Mouse (Mus musculus): ENCODE measurements around the gene Get4. TPM values are rescaled to one million over a fixed set of nuclear protein-coding genes. Genes with fewer than 3 reads are reported as not detected.
A peak's percentile ranks its signal among the peaks of the same experiment; 100 is the strongest.

Get4 gene
- polyA plus RNA-seq, 1 experiment from 2014 or later: 132 TPM

GRCm38 (mm10) chr5:139258371-139259035 is 6.4 kb downstream of the Get4 start:
- 84% methylated on average over 8 of the region's 8 CpGs for WGBS
- ATAC-seq (replicated peaks; ENCODE audit: insufficient number of reproducible peaks, insufficient read depth, low FRiP score, low read depth): no peak
- no peak overlapping the region for H3K9ac ChIP-seq
- H3K4me1 ChIP-seq (replicated peaks): peaks cover 70% of the 10 kb centered on the region
- H3K36me3 ChIP-seq: peaks cover 16% of the 10 kb centered on the region; the same call in 1 of the 2 replicates
- no peaks in the 10 kb centered on the region for H3K27me3 ChIP-seq
- H3K27ac ChIP-seq: peak overlapping the region; percentile 69
- H3K4me2 ChIP-seq: 0 out of 2 replicates have a peak overlapping the region, but pooled peaks have one; percentile 17
- no peak overlapping the region for H3K4me3 ChIP-seq
- H3K9me3 ChIP-seq (replicated peaks): no peaks in the 10 kb centered on the region

GRCm38 (mm10) chr5:139259853-139260252 is 7.7 kb downstream of the Get4 start:
- H3K9ac ChIP-seq: no peak overlapping the region
- peak overlapping the region; percentile 48 for H3K27ac ChIP-seq
- no peaks in the 10 kb centered on the region for H3K9me3 ChIP-seq (replicated peaks)
- no peak for ATAC-seq (replicated peaks; ENCODE audit: insufficient number of reproducible peaks, insufficient read depth, low FRiP score, low read depth)
- H3K36me3 ChIP-seq: peaks cover 29% of the 10 kb centered on the region
- H3K4me1 ChIP-seq (replicated peaks): peaks cover 56% of the 10 kb centered on the region
- H3K4me3 ChIP-seq: no peak overlapping the region
- no peak overlapping the region for H3K4me2 ChIP-seq
- 44% methylated on average over 5 of the region's 5 CpGs for WGBS
- no peaks in the 10 kb centered on the region for H3K27me3 ChIP-seq

- ATAC-seq (replicated peaks; ENCODE audit: insufficient number of reproducible peaks, insufficient read depth, low FRiP score, low read depth): no peak
- Histone ChIP-seq H3K9me3 (replicated peaks) (no peaks in the 10 kb centered on the region), H3K4me3 (no peak overlapping the region), H3K27me3 (no peaks in the 10 kb centered on the region), H3K4me1 (replicated peaks) (peaks cover 41% of the 10 kb centered on the region), H3K9ac (no peak overlapping the region), H3K4me2 (no peak overlapping the region), H3K36me3 (peaks cover 45% of the 10 kb centered on the region), H3K27ac (no peak overlapping the region)
- WGBS: 85% methylated on average over 4 of the region's 4 CpGs
Observed at GRCm38 (mm10) chr5:139261403-139261802, 9.3 kb downstream of the Get4 start.

- Histone ChIP-seq H3K27ac (no peak overlapping the region), H3K4me2 (no peak overlapping the region), H3K9me3 (replicated peaks) (no peaks in the 10 kb centered on the region), H3K9ac (no peak overlapping the region), H3K27me3 (no peaks in the 10 kb centered on the region), H3K36me3 (peaks cover 65% of the 10 kb centered on the region), H3K4me3 (no peak overlapping the region), H3K4me1 (replicated peaks) (peaks cover 15% of the 10 kb centered on the region)
- no peak for ATAC-seq (replicated peaks; ENCODE audit: insufficient number of reproducible peaks, insufficient read depth, low FRiP score, low read depth)
- WGBS: 86% methylated on average over 4 of the region's 4 CpGs
Observed at GRCm38 (mm10) chr5:139267661-139268060, 15.5 kb downstream of the Get4 start.

GRCm38 (mm10) chr5:139270806-139271521 is 18.8 kb downstream of the Get4 start:
- Histone ChIP-seq H3K9ac (no peak overlapping the region), H3K36me3 (peaks cover 32% of the 10 kb centered on the region), H3K9me3 (replicated peaks) (no peaks in the 10 kb centered on the region), H3K4me2 (no peak overlapping the region), H3K27ac (peak overlapping the region; percentile 50), H3K27me3 (no peaks in the 10 kb centered on the region), H3K4me1 (replicated peaks) (peaks cover 28% of the 10 kb centered on the region), H3K4me3 (no peak overlapping the region)
- WGBS: 44% methylated on average over 16 of the region's 16 CpGs
- ATAC-seq (replicated peaks; ENCODE audit: insufficient number of reproducible peaks, insufficient read depth, low FRiP score, low read depth): no peak; the same call in 1 of the 2 replicates

GRCm38 (mm10) chr5:139271994-139272554 is 19.9 kb downstream of the Get4 start:
- Histone ChIP-seq H3K27me3 (no peaks in the 10 kb centered on the region), H3K4me2 (no peak overlapping the region), H3K9me3 (replicated peaks) (no peaks in the 10 kb centered on the region), H3K9ac (no peak overlapping the region), H3K4me3 (no peak overlapping the region), H3K36me3 (peaks cover 20% of the 10 kb centered on the region), H3K27ac (no peak overlapping the region), H3K4me1 (replicated peaks) (peaks cover 28% of the 10 kb centered on the region)
- ATAC-seq (replicated peaks; ENCODE audit: insufficient number of reproducible peaks, insufficient read depth, low FRiP score, low read depth): no peak
- WGBS: 61% methylated on average over 8 of the region's 8 CpGs

- H3K4me1 ChIP-seq (replicated peaks): peaks cover 23% of the 10 kb centered on the region
- WGBS: 69% methylated on average over 8 of the region's 8 CpGs
- no peak for ATAC-seq (replicated peaks; ENCODE audit: insufficient number of reproducible peaks, insufficient read depth, low FRiP score, low read depth)
Observed at GRCm38 (mm10) chr5:139277287-139277686, 25.2 kb downstream of the Get4 start.

GRCm38 (mm10) chr5:139281373-139282112 is 29.4 kb downstream of the Get4 start:
- Histone ChIP-seq H3K9me3 (replicated peaks) (no peaks in the 10 kb centered on the region), H3K27me3 (no peaks in the 10 kb centered on the region), H3K36me3 (no peaks in the 10 kb centered on the region), H3K4me3 (no peak overlapping the region), H3K27ac (peak overlapping the region; percentile 49), H3K9ac (no peak overlapping the region), H3K4me1 (replicated peaks) (peaks cover 12% of the 10 kb centered on the region), H3K4me2 (peak overlapping the region; percentile 0; the same call in 1 of the 2 replicates)
- 0 out of 2 replicates have a peak, but pooled peaks have one; percentile 19 for ATAC-seq (replicated peaks; ENCODE audit: insufficient number of reproducible peaks, insufficient read depth, low FRiP score, low read depth)
- WGBS: 33% methylated on average over 10 of the region's 11 CpGs

More at GRCm38 (mm10) chr5:139277287-139277686, 25.2 kb downstream of the Get4 start:
- H3K4me2 ChIP-seq: no peak overlapping the region
- no peak overlapping the region for H3K27ac ChIP-seq
- H3K27me3 ChIP-seq: no peaks in the 10 kb centered on the region
- H3K4me3 ChIP-seq: no peak overlapping the region
- no peaks in the 10 kb centered on the region for H3K36me3 ChIP-seq
- no peaks in the 10 kb centered on the region for H3K9me3 ChIP-seq (replicated peaks)
- no peak overlapping the region for H3K9ac ChIP-seq

- WGBS: 4% methylated on average over 15 of the region's 15 CpGs
- peak overlapping the region; percentile 0; the same call in 1 of the 2 replicates for H3K4me2 ChIP-seq
Observed at GRCm38 (mm10) chr5:139282191-139282590, 30.1 kb downstream of the Get4 start.

GRCm38 (mm10) chr5:139283460-139284180 is 31.5 kb downstream of the Get4 start:
- H3K4me2 ChIP-seq: no peak overlapping the region
- H3K4me3 ChIP-seq: no peak overlapping the region
- ATAC-seq (replicated peaks; ENCODE audit: insufficient number of reproducible peaks, insufficient read depth, low FRiP score, low read depth): no peak
- no peaks in the 10 kb centered on the region for H3K36me3 ChIP-seq
- WGBS: 93% methylated on average over 14 of the region's 14 CpGs
- H3K27ac ChIP-seq: no peak overlapping the region
- H3K9ac ChIP-seq: no peak overlapping the region
- no peaks in the 10 kb centered on the region for H3K27me3 ChIP-seq
- peaks cover 15% of the 10 kb centered on the region for H3K4me1 ChIP-seq (replicated peaks)
- H3K9me3 ChIP-seq (replicated peaks): no peaks in the 10 kb centered on the region

More at GRCm38 (mm10) chr5:139282191-139282590, 30.1 kb downstream of the Get4 start:
- no peak overlapping the region for H3K4me3 ChIP-seq
- H3K4me1 ChIP-seq (replicated peaks): peaks cover 15% of the 10 kb centered on the region
- no peaks in the 10 kb centered on the region for H3K36me3 ChIP-seq
- H3K27ac ChIP-seq: peak overlapping the region; percentile 49
- no peaks in the 10 kb centered on the region for H3K27me3 ChIP-seq
- no peaks in the 10 kb centered on the region for H3K9me3 ChIP-seq (replicated peaks)
- no peak overlapping the region for H3K9ac ChIP-seq
- peak; percentile 56; the same call in 1 of the 2 replicates for ATAC-seq (replicated peaks; ENCODE audit: insufficient number of reproducible peaks, insufficient read depth, low FRiP score, low read depth)
